Mouse (Mus musculus) liver, embryonic 14.5 days (tissue): Measurements from ENCODE around the gene Magi1.

Experiments
- CTCF ChIP-seq: IDR thresholded peaks from 2 replicates; pipeline ENCODE4 v1.5.1; 2016; ENCODE audit warnings: antibody characterized with exemption, low read depth, control low read depth
- EP300 ChIP-seq: IDR thresholded peaks from 2 replicates; pipeline ENCODE4 v1.6.1; 2016; ENCODE audit warnings: antibody characterized with exemption, low read depth

- no peak for TF ChIP-seq CTCF
- no peak for TF ChIP-seq EP300
Measured at GRCm38 (mm10) chr6:94136693-94137092, 147.0 kb downstream of the Magi1 start.
